Mouse (Mus musculus) G1E (cell line): ENCODE data around the gene Lsamp.

Experiments
- CTCF ChIP-seq: IDR thresholded peaks from 2 replicates; pipeline ENCODE4 v1.5.1; 2012; ENCODE audit warnings: low read depth, low read length, inconsistent platforms, mixed read lengths
- GATA1 ChIP-seq: IDR thresholded peaks from 2 replicates; pipeline ENCODE4 v1.6.1; 2012; ENCODE audit warnings: borderline replicate concordance, low read length, inconsistent platforms, mixed read lengths
- GATA2 ChIP-seq: IDR thresholded peaks from 2 replicates; pipeline ENCODE4 v1.6.1; 2012; ENCODE audit warnings: low read depth, low read length, inconsistent platforms, borderline replicate concordance
- POLR2AphosphoS5 ChIP-seq: IDR thresholded peaks from 2 replicates; pipeline ENCODE4 v1.6.1; 2012; ENCODE audit warnings: low read depth, low read length, inconsistent platforms; ENCODE audit not compliant: insufficient replicate concordance
- TAL1 ChIP-seq: conservative IDR thresholded peaks from 2 replicates; pipeline ENCODE4 v1.6.1; 2012; ENCODE audit warnings: low read depth, low read length, inconsistent platforms, mixed read lengths

DNA sequence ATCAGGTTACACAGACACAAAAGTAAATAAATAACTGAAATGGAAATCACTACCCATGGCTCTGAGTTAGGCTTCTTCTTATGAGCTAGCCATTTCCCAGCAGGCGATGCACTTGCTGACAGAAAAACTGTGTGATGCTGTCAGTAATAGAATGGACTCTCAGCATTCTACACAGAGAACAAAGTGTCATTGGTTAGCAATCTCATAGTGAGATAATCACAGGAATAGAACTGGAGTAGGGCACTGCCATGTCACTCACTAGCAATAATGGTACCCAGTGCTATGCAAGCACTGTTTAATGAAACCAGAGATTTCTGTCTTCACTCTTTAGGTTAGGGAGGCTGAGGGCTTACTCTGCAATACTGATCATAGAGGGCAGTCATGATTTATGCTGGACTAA is 669.3 kb downstream of the Lsamp start:
- no peak for TF ChIP-seq CTCF
- no peak for TF ChIP-seq GATA1
- TF ChIP-seq TAL1 = no peak
- TF ChIP-seq POLR2AphosphoS5 = no peak
- no peak for TF ChIP-seq GATA2
